ENCODE assay signal across 8 mouse cellular contexts in the genomic region with DNA sequence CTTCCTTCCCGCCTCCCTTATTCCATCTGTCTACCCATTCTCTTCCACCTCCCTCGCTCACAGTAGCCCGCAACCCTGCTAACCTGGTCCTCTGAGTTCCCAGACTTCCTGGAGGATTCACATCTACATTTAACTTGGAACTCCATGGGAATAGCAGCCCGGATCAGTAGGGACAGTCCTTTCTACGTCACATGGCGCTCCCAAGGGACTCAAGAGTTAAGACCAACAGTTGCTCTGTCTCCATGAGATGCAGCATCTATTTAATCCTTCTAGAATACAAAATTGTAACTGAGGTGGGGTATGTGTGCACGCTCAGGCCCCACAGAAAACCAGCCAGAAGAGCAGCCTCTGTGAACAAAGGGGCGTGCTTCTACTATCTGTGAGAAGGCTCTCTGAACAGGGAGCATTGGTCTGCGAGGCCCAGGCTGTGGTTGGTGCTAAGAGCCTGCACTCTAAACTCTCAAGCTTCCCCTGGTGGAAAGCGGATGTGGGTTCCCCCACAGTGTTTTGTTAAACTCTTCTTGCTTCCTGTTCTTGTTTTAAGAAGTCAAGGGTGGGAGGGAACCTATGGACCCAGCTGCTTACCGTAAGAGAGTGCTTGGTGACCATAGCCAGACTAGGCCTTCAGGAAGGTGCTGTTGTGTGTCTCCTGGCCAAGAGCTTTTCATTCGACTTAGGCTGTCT. TPM values are rescaled to one million over a fixed set of nuclear protein-coding genes. Genes with fewer than 3 reads are reported as not detected.
DNase-seq lines count a peak whose midpoint lies in the region; ATAC-seq and TF ChIP-seq lines count a peak whose summit lies in the region.

No protein-coding gene starts in this region.

- intact Hi-C loops in left cerebral cortex, postnatal 10 days (cut with DNase I): no loop called here
- intact Hi-C loops in left cerebral cortex, postnatal 4 days (cut with DNase I): no loop called here

- H3K9me3 ChIP-seq in heart, embryonic 15.5 days (replicated peaks): no peaks in the 10 kb centered on the region
- no peaks in the 10 kb centered on the region for H3K9me3 ChIP-seq in liver, embryonic 12.5 days (replicated peaks)

- DNase-seq in left cerebral cortex, postnatal 10 days (ENCODE audit: extremely low spot score in 1 of 2, low spot score in 2 of 2): peak; percentile 28 to 66
- no peak for DNase-seq in left cerebral cortex, postnatal 4 days
- no peak for DNase-seq in frontal cortex, postnatal 36 days (ENCODE audit: low spot score in 2 of 2)
- DNase-seq in cerebellum, postnatal 4 days (ENCODE audit: low spot score in 2 of 2): no peak
- no peak for DNase-seq in cerebellum, postnatal 25 days

- no peaks in the 10 kb centered on the region for H3K36me3 ChIP-seq in heart, embryonic 15.5 days
- no peaks in the 10 kb centered on the region for H3K36me3 ChIP-seq in liver, embryonic 12.5 days
- peaks cover 2% of the 10 kb centered on the region for H3K36me3 ChIP-seq in small intestine, adult 2 months (ENCODE audit: control insufficient read depth, insufficient read depth, low read length)

- 0 out of 2 replicates have a peak overlapping the region, but pooled peaks have one; percentile 6 for H3K4me3 ChIP-seq in heart, embryonic 15.5 days
- no peak overlapping the region for H3K4me3 ChIP-seq in liver, embryonic 12.5 days
- peak overlapping the region; percentile 47 for H3K4me3 ChIP-seq in small intestine, adult 2 months (ENCODE audit: low read depth, low read length)

- 54% methylated on average over 12 of the region's 12 CpGs for WGBS in heart, embryonic 15.5 days
- WGBS in liver, embryonic 12.5 days (ENCODE audit: insufficient replicate concordance): 39% methylated on average over 12 of the region's 12 CpGs
- WGBS in small intestine, adult 2 months: 67% methylated on average over 12 of the region's 12 CpGs

- 0 out of 2 replicates have a peak, but pooled peaks have one; percentile 11 for TF ChIP-seq CTCF in small intestine, adult 2 months (IDR thresholded peaks at IDR 0.05; ENCODE audit: extremely low read depth, insufficient read length, insufficient replicate concordance, low read depth, low read length)

- H3K4me1 ChIP-seq in heart, embryonic 15.5 days (replicated peaks): peaks cover 50% of the 10 kb centered on the region
- peaks cover 26% of the 10 kb centered on the region for H3K4me1 ChIP-seq in liver, embryonic 12.5 days
- H3K4me1 ChIP-seq in small intestine, adult 2 months (ENCODE audit: control insufficient read depth, insufficient read depth, insufficient read length, low read length): peaks cover 18% of the 10 kb centered on the region

- H3K27me3 ChIP-seq in heart, embryonic 15.5 days: no peaks in the 10 kb centered on the region
- H3K27me3 ChIP-seq in liver, embryonic 12.5 days (replicated peaks): no peaks in the 10 kb centered on the region
- no peaks in the 10 kb centered on the region for H3K27me3 ChIP-seq in small intestine, adult 2 months (ENCODE audit: control insufficient read depth, insufficient read depth, low read length)

- TF ChIP-seq POLR2A in small intestine, adult 2 months (IDR thresholded peaks at IDR 0.05; ENCODE audit: low read depth, low read length): 0 out of 2 replicates have a peak, but pooled peaks have one; percentile 38

- peak; percentile 45; the same call in 1 of the 2 replicates for ATAC-seq in heart, embryonic 15.5 days (replicated peaks; ENCODE audit: insufficient number of reproducible peaks, insufficient read depth, low FRiP score, low read depth)
- ATAC-seq in liver, embryonic 12.5 days: no peak

- H3K27ac ChIP-seq in heart, embryonic 15.5 days: peak overlapping the region; percentile 79
- H3K27ac ChIP-seq in liver, embryonic 12.5 days: peak overlapping the region; percentile 12
- H3K27ac ChIP-seq in small intestine, adult 2 months (ENCODE audit: insufficient read depth, low read depth, low read length): peak overlapping the region; percentile 95

- H3K4me2 ChIP-seq in heart, embryonic 15.5 days: peak overlapping the region; percentile 57
- no peak overlapping the region for H3K4me2 ChIP-seq in liver, embryonic 12.5 days

- H3K9ac ChIP-seq in heart, embryonic 15.5 days: no peak overlapping the region
- no peak overlapping the region; the same call in 1 of the 2 replicates for H3K9ac ChIP-seq in liver, embryonic 12.5 days

RNA-seq across cellular contexts. Expression of a gene that starts 2.2 kb away (rescaled TPM):
- total RNA-seq in left cerebral cortex, postnatal 10 days (2021): 1 to 10 TPM; 2.6 to 3.3 TPM
- total RNA-seq in left cerebral cortex, postnatal 4 days (2021): 1 to 10 TPM; 1.9 to 3.0 TPM
- 7.5 and 9.5 TPM in 2 replicates for polyA plus RNA-seq in heart, embryonic 15.5 days (2015; fragmentation: Nextera tagmentation; extraction: Ambion mirVana)
- 0.21 and 0.41 TPM in 2 replicates for polyA plus RNA-seq in liver, embryonic 12.5 days (2016; fragmentation: Nextera tagmentation; extraction: Ambion mirVana)
- polyA plus RNA-seq in small intestine, adult 2 months (2012; rRNA removed): 17.9 and 27.0 TPM in 2 replicates

RNA-seq across cellular contexts. Expression of a gene that starts 29.9 kb away (rescaled TPM):
- total RNA-seq in left cerebral cortex, postnatal 10 days (2021): 1 to 10 TPM; 1.5 to 4.1 TPM
- 1 to 10 TPM; 3.1 to 3.5 TPM for total RNA-seq in left cerebral cortex, postnatal 4 days (2021)
- 0.48 and 0.86 TPM in 2 replicates for polyA plus RNA-seq in heart, embryonic 15.5 days (2015; fragmentation: Nextera tagmentation; extraction: Ambion mirVana)
- 2.6 and 4.7 TPM in 2 replicates for polyA plus RNA-seq in liver, embryonic 12.5 days (2016; fragmentation: Nextera tagmentation; extraction: Ambion mirVana)
- polyA plus RNA-seq in small intestine, adult 2 months (2012; rRNA removed): 454 and 722 TPM in 2 replicates

RNA-seq across cellular contexts. Expression of a gene that starts 31.2 kb away (rescaled TPM):
- 10 to 100 TPM; 21.3 to 27.5 TPM for total RNA-seq in left cerebral cortex, postnatal 10 days (2021)
- 10 to 100 TPM; 46.4 to 49.0 TPM for total RNA-seq in left cerebral cortex, postnatal 4 days (2021)
- 1.7 and 2.2 TPM in 2 replicates for polyA plus RNA-seq in heart, embryonic 15.5 days (2015; fragmentation: Nextera tagmentation; extraction: Ambion mirVana)
- polyA plus RNA-seq in liver, embryonic 12.5 days (2016; fragmentation: Nextera tagmentation; extraction: Ambion mirVana): 0.11 and 0.12 TPM in 2 replicates
- polyA plus RNA-seq in small intestine, adult 2 months (2012; rRNA removed): 1.8 and 1.9 TPM in 2 replicates

RNA-seq across cellular contexts. Expression of a gene that starts 52.5 kb away (rescaled TPM):
- 1 to 10 TPM; 3.5 to 3.8 TPM for total RNA-seq in left cerebral cortex, postnatal 10 days (2021)
- total RNA-seq in left cerebral cortex, postnatal 4 days (2021): 1 to 10 TPM; 1.6 to 2.5 TPM
- polyA plus RNA-seq in heart, embryonic 15.5 days (2015; fragmentation: Nextera tagmentation; extraction: Ambion mirVana): 11.0 and 15.7 TPM in 2 replicates
- polyA plus RNA-seq in liver, embryonic 12.5 days (2016; fragmentation: Nextera tagmentation; extraction: Ambion mirVana): 0.69 and 1.1 TPM in 2 replicates
- polyA plus RNA-seq in small intestine, adult 2 months (2012; rRNA removed): 19.1 and 261 TPM in 2 replicates

Comparison
In these comparisons a context has a peak if more than half of its experiments do, and no peak if none do; other contexts are left out.
1. DNase-seq: peak in left cerebral cortex, postnatal 10 days (2 of 2); none in left cerebral cortex, postnatal 4 days (single experiment), frontal cortex, postnatal 36 days (0 of 2), cerebellum, postnatal 4 days (0 of 2) and cerebellum, postnatal 25 days (0 of 2).
2. H3K27ac ChIP-seq: peak in every context shown above with its lines; median percentile 95 in small intestine, adult 2 months; 79 in heart, embryonic 15.5 days; 12 in liver, embryonic 12.5 days.
3. RNA of a gene that starts 29.9 kb away (polyA plus RNA-seq): 454 to 722 TPM in small intestine, adult 2 months; 2.6 to 4.7 TPM in liver, embryonic 12.5 days and 0.48 to 0.86 TPM in heart, embryonic 15.5 days; every median in the first group is over 10 times any median in the second.